Mouse (Mus musculus) liver, embryonic 12.5 days (tissue): ENCODE results near the gene Rapgef4. TPM values are rescaled to one million over a fixed set of nuclear protein-coding genes. Genes with fewer than 3 reads are reported as not detected.

Experiments
- ATAC-seq: fragments of 200-750 bp; cut with Nextera tagmentation; 2 replicates; pipeline ENCODE4 v1.8.0; 2017; ENCODE audit warnings: moderate number of reproducible peaks, mild to moderate bottlenecking, moderate library complexity
- H3K27ac ChIP-seq: fragments of 300-500 bp; sonication (generic); 2 replicates; pipeline ENCODE4 v1.5.1; 2016; ENCODE audit warnings: mild to moderate bottlenecking
- H3K27me3 ChIP-seq: fragments of 300-500 bp; sonication (generic); replicated peaks from 2 replicates; pipeline ENCODE4 v1.6.1; 2016; ENCODE audit warnings: mild to moderate bottlenecking, moderate library complexity
- H3K36me3 ChIP-seq: fragments of 300-500 bp; sonication (generic); 2 replicates; pipeline ENCODE4 v1.6.1; 2016; ENCODE audit warnings: mild to moderate bottlenecking, moderate library complexity
- H3K4me1 ChIP-seq: fragments of 300-500 bp; sonication (generic); 2 replicates; pipeline ENCODE4 v1.6.1; 2016
- H3K4me2 ChIP-seq: fragments of 300-500 bp; sonication (generic); 2 replicates; pipeline ENCODE4 v1.6.1; 2016; ENCODE audit warnings: mild to moderate bottlenecking, moderate library complexity
- H3K4me3 ChIP-seq: fragments of 300-500 bp; sonication (generic); 2 replicates; pipeline ENCODE4 v1.5.1; 2016; ENCODE audit warnings: mild to moderate bottlenecking, moderate library complexity
- H3K9ac ChIP-seq: fragments of 300-500 bp; sonication (generic); 2 replicates; pipeline ENCODE4 v1.6.1; 2016; ENCODE audit warnings: mild to moderate bottlenecking, moderate library complexity
- H3K9me3 ChIP-seq: fragments of 300-500 bp; sonication (generic); replicated peaks from 2 replicates; pipeline ENCODE4 v1.6.1; 2016; ENCODE audit warnings: mild to moderate bottlenecking, moderate library complexity
- WGBS: fragments of 180-500 bp; shearing (Covaris S2); methylation state at CpG from one replicate; pipeline ENCODE4 v1.1.7; 2016; ENCODE audit not compliant: insufficient replicate concordance; 5-methylcytosine and 5-hydroxymethylcytosine counted together
- polyA plus RNA-seq: library from polyadenylated mRNA; unstranded; fragments of >200 nt; fragmentation: Nextera tagmentation; extraction: Ambion mirVana; gene quantifications from 2 replicates; pipeline ENCODE4 v1.2.1, GENCODE M21; 2016

Gene Rapgef4
- polyA plus RNA-seq, 1 experiment from 2014 or later = 3.6 TPM

DNA sequence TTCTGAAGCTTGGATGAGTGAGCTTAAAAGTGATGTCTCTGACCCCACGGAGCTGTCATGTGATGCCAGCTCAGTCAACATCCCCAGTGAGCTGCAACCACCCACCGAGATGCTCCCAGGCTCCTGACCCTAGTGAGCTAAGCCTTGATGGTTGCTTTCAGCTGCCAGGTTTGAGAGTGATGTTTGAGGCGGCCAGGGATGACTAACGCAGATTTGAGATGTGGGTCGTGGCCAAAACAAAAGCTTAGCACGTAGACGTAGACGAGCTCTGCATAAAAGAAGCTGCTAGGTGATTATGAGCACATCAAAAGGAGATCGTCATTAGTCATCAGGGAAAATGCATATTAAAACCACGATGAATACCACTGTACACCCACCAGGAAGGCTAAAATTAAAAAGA, 16.8 kb upstream of the Rapgef4 start:
- H3K4me2 ChIP-seq = no peak overlapping the region
- H3K27me3 ChIP-seq = no peaks in the 10 kb centered on the region
- no peaks in the 10 kb centered on the region for H3K4me1 ChIP-seq
- 45% methylated on average over 10 of the region's 10 CpGs for WGBS
- H3K36me3 ChIP-seq = no peaks in the 10 kb centered on the region
- no peaks in the 10 kb centered on the region for H3K9me3 ChIP-seq
- H3K9ac ChIP-seq = no peak overlapping the region
- H3K27ac ChIP-seq = no peak overlapping the region
- H3K4me3 ChIP-seq = no peak overlapping the region
- ATAC-seq = no peak

DNA sequence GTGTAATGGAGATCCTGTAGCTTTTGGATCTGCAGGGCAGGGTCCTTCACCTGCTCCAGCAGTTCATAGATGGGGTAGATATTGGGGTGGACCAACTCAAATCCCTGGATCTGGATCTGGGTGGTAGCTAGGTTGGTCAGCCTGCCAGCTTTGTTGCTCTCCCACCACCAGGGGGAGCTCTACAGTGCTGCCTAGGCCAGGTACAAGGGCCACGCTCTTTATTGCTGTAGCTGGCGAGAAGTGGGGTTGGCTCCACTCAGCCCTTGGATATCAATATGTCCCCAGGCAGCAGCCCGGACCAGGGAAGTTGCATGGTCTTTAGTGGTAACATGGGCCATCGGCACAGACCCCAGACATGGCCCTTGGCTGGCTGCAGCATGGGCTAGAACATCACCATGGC, 15.6 kb upstream of the Rapgef4 start:
- 66% methylated on average over 4 of the region's 4 CpGs for WGBS
- no peaks in the 10 kb centered on the region for H3K4me1 ChIP-seq
- no peak overlapping the region for H3K27ac ChIP-seq
- H3K9me3 ChIP-seq = no peaks in the 10 kb centered on the region
- no peak overlapping the region for H3K9ac ChIP-seq
- H3K4me2 ChIP-seq = no peak overlapping the region
- no peak overlapping the region for H3K4me3 ChIP-seq
- no peak for ATAC-seq
- no peaks in the 10 kb centered on the region for H3K36me3 ChIP-seq
- no peaks in the 10 kb centered on the region for H3K27me3 ChIP-seq

DNA sequence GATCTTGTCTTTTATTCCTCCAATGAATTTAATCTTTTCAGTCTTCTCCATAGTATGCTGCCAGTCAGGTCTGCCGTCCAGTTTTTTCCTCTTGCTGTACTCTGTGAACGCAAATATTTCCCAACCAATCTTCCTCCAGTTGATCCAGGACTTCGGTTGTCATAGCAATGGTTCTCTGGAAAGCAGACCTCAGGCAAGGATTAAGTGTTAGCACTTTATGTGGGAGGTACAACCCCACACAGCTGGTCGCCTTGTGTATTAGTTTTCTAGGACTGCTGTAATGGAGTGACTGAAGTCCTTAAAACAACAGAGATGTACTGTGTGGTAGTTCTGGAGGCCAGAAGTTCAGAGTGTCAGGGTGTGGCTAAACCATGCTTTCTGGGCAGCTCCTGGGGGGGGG, 14.3 kb upstream of the Rapgef4 start:
- Histone ChIP-seq H3K9me3 (no peaks in the 10 kb centered on the region), H3K9ac (no peak overlapping the region), H3K4me1 (no peaks in the 10 kb centered on the region), H3K4me2 (no peak overlapping the region), H3K36me3 (no peaks in the 10 kb centered on the region), H3K27ac (no peak overlapping the region), H3K4me3 (no peak overlapping the region), H3K27me3 (no peaks in the 10 kb centered on the region; the same call in 1 of the 2 replicates)
- WGBS = 59% methylated on average over 4 of the region's 4 CpGs
- ATAC-seq = no peak

DNA sequence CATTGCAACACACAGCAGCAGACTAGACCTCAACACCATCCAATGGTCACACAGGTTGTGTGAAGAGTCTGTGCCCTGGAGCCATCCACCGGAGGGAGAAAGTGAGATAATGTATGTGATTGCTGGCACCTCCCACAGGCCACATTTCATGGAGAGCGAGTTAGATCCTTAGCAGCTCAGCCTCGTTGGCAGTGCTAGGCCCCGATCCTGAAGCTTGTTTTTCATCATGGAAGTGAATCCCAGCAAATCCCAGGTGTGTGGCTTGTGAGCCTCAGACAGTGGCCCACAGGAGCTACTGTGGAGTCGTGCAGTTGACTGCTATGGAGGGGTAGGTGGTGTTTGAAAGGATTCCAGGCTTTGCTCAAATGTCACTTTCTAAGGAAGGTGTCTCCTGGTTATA, 13.2 kb upstream of the Rapgef4 start:
- Histone ChIP-seq H3K27me3 (peaks cover 6% of the 10 kb centered on the region; the same call in 1 of the 2 replicates), H3K4me3 (no peak overlapping the region), H3K36me3 (no peaks in the 10 kb centered on the region), H3K4me2 (no peak overlapping the region), H3K27ac (no peak overlapping the region), H3K4me1 (no peaks in the 10 kb centered on the region), H3K9ac (no peak overlapping the region), H3K9me3 (no peaks in the 10 kb centered on the region)
- ATAC-seq = no peak
- WGBS = 52% methylated on average over 5 of the region's 5 CpGs

DNA sequence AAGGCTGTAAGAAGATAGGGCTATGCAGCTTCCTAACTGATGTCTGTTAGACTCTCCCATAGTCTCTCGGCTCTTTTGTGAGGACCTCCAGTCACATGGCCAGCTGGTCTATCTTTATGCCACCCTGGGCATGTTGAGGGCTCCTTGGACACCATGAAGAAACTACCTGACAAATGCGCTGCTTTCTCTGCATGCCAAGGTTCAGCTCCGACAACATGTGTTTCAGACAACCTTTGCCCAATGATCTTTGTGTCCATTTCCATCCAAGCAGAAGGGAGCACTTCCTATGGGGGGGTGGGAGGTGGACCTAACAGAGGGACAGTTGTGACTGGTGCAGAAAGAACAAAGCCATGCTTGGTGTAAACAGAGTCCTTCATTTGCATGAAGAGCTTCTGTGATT, 7.4 kb upstream of the Rapgef4 start:
- no peak for ATAC-seq
- WGBS = 66% methylated on average over 3 of the region's 3 CpGs
- no peak overlapping the region for H3K4me2 ChIP-seq
- peaks cover 14% of the 10 kb centered on the region; the same call in 1 of the 2 replicates for H3K27me3 ChIP-seq
- H3K36me3 ChIP-seq = no peaks in the 10 kb centered on the region
- H3K9me3 ChIP-seq = no peaks in the 10 kb centered on the region
- H3K4me1 ChIP-seq = no peaks in the 10 kb centered on the region
- no peak overlapping the region for H3K9ac ChIP-seq
- no peak overlapping the region for H3K4me3 ChIP-seq
- no peak overlapping the region for H3K27ac ChIP-seq

DNA sequence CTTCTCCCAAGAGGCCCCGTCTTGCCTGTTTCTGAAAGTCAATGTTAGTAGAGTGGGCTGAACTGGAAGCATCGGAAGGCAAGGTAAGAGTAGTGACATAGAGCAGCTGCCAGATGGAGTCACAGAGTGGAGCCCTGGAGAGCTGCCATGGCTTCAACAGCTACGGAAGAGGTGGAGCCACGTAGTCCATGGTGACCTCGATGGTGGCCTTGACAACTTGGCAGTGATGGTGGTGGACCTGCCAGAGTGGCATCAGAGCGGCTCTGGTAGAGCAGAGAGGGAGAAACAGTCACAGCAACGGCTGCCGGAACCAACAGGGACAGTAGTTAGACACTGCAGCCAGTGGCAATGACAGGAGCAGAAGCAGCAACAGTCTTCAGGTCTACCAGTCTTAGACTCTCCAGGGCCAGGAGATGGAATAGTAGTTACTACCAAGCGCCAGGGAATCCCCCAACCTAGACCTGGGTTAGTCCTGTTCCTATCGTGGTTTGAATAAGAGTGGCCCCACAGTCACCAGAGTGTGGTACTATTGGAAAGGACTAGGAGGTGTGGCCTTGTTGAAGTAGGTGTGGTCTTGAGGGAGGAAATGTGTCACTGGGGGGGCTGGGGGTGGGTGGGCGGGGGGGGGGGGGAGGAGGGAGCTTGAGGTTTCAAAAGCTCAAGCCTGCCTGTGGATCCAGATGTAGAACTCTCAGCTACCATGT, 6.7 kb upstream of the Rapgef4 start:
- ATAC-seq = no peak
- 72% methylated on average over 10 of the region's 11 CpGs for WGBS

GRCm38 (mm10) chr2:71979981-71980380, 1.1 kb upstream of the Rapgef4 start:
- Histone ChIP-seq H3K4me2 (no peak overlapping the region), H3K36me3 (no peaks in the 10 kb centered on the region), H3K27ac (no peak overlapping the region), H3K9me3 (no peaks in the 10 kb centered on the region), H3K9ac (no peak overlapping the region), H3K27me3 (peaks cover 45% of the 10 kb centered on the region), H3K4me1 (peaks cover 20% of the 10 kb centered on the region; the same call in 1 of the 2 replicates), H3K4me3 (no peak overlapping the region)
- WGBS = 79% methylated on average over 7 of the region's 7 CpGs
- no peak for ATAC-seq

More for the DNA sequence above, 6.7 kb upstream of the Rapgef4 start:
- no peaks in the 10 kb centered on the region for H3K4me1 ChIP-seq
- no peak overlapping the region for H3K4me2 ChIP-seq
- H3K4me3 ChIP-seq = no peak overlapping the region
- peaks cover 18% of the 10 kb centered on the region for H3K27me3 ChIP-seq
- no peaks in the 10 kb centered on the region for H3K36me3 ChIP-seq
- H3K9ac ChIP-seq = no peak overlapping the region
- H3K9me3 ChIP-seq = no peaks in the 10 kb centered on the region
- H3K27ac ChIP-seq = no peak overlapping the region

- 15% methylated on average over 24 of the region's 24 CpGs for WGBS
- H3K27ac ChIP-seq = no peak overlapping the region
- H3K4me1 ChIP-seq = peaks cover 20% of the 10 kb centered on the region; the same call in 1 of the 2 replicates
- H3K27me3 ChIP-seq = peaks cover 45% of the 10 kb centered on the region
- ATAC-seq = no peak
- H3K4me2 ChIP-seq = peak overlapping the region; percentile 74
- H3K4me3 ChIP-seq = peak overlapping the region; percentile 55
- no peaks in the 10 kb centered on the region for H3K36me3 ChIP-seq
- H3K9me3 ChIP-seq = no peaks in the 10 kb centered on the region
- H3K9ac ChIP-seq = peak overlapping the region; percentile 27; the same call in 1 of the 2 replicates
These were observed 357 bp downstream of the Rapgef4 start for GRCm38 (mm10) chr2:71981343-71981851.

DNA sequence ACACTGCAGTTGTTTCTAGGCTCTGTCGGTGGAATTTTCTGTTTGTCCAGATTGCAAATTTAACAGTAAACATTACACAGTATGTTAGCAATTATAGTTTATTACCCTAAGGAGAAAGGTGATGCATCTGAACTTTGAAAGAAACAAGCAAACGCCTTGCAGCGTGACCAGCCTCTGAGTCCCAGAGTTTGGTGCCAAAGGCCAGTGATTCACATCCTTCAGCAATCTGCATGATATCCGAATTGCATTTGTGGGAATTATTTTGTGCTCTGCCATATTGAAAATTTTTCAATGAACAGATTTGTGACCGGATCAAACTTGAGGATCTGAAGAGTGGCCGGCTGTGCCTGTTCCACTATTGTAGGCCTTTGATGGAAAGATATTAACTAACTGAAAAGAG, 856 bp downstream of the Rapgef4 start:
- H3K4me3 ChIP-seq = peak overlapping the region; percentile 55

DNA sequence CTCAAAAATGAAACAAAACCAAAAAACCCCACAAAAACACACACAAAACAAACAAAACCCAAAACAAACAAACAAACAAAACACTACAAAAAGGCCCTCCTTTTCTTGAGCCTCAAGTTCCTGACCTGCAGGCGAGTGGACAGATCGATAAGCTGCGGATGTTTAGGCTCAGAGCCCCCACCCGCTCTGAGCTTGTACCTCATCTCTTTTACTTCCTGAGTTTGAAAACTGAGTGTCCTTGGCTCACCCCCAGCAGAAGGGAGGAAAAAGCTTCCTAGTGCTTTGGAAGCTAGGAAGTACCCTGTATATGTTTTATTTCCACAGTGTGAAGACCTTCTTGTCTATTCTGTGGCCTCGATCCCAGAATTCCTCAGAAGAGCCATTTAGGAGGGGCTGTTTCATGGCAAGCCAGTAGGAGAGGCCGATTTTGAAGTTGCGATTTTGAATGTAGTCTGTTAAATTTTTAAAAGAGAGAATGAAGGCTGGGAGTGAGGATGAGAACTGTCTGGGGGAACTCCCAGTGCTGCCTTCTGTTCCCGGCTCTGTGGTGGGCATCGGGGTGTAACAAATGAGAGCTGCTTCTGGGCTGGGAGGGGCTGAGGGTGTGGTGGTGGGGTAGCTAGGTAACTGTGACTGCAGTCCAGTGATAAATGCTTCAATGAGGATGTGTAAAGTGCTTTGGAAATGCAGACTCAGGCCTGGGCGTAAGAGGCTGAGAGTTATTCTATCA, 2.0 kb downstream of the Rapgef4 start:
- WGBS = 54% methylated on average over 10 of the region's 10 CpGs
- Histone ChIP-seq H3K4me1 (peaks cover 20% of the 10 kb centered on the region; the same call in 1 of the 2 replicates), H3K9ac (no peak overlapping the region), H3K4me3 (no peak overlapping the region), H3K9me3 (no peaks in the 10 kb centered on the region), H3K36me3 (no peaks in the 10 kb centered on the region), H3K27me3 (peaks cover 42% of the 10 kb centered on the region), H3K4me2 (peak overlapping the region; percentile 32), H3K27ac (peak overlapping the region; percentile 61; the same call in 1 of the 2 replicates)
- ATAC-seq = peak; percentile 83

More for the DNA sequence above, 856 bp downstream of the Rapgef4 start:
- H3K9me3 ChIP-seq = no peaks in the 10 kb centered on the region
- H3K4me2 ChIP-seq = peak overlapping the region; percentile 74; the same call in 1 of the 2 replicates
- H3K9ac ChIP-seq = no peak overlapping the region
- peaks cover 20% of the 10 kb centered on the region; the same call in 1 of the 2 replicates for H3K4me1 ChIP-seq
- no peaks in the 10 kb centered on the region for H3K36me3 ChIP-seq
- no peak for ATAC-seq
- H3K27me3 ChIP-seq = peaks cover 42% of the 10 kb centered on the region
- no peak overlapping the region for H3K27ac ChIP-seq
- 72% methylated on average over 6 of the region's 6 CpGs for WGBS

- H3K9me3 ChIP-seq = no peaks in the 10 kb centered on the region
- peaks cover 25% of the 10 kb centered on the region for H3K27me3 ChIP-seq
- no peak overlapping the region for H3K4me3 ChIP-seq
- WGBS = 47% methylated on average over 2 of the region's 2 CpGs
- no peak overlapping the region for H3K9ac ChIP-seq
- H3K4me1 ChIP-seq = peaks cover 16% of the 10 kb centered on the region; the same call in 1 of the 2 replicates
- H3K4me2 ChIP-seq = no peak overlapping the region
- no peak overlapping the region for H3K27ac ChIP-seq
- H3K36me3 ChIP-seq = no peaks in the 10 kb centered on the region
- no peak for ATAC-seq
These were observed 4.7 kb downstream of the Rapgef4 start for GRCm38 (mm10) chr2:71985730-71986129.

DNA sequence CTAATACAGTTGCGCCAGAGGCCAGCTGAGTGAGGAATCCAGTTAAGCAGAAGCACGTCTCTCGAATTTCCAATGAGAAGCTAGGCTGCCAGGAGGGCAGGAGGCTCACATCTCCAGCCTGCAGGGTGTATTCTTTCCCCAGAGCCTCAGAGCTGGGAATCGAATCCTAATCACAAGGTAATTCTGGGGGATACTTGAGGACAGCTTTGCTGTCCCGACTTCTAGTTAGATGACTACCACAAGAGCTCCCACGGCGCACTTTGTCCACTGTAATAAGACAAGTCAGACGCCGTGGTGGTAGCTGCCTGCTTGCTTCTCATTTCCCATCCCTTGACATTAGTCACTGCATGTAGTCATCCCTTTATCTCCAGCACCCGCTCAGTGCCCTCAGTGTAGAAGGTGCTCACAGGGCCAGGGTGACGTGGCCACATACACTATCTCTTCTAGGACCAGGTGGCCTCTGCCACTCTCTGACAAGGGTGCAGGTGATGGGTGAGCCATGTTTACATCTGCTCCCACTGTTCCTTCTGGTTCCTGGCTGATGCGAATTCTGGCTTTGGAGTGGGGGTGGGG, 5.3 kb downstream of the Rapgef4 start:
- H3K27me3 ChIP-seq = peaks cover 19% of the 10 kb centered on the region
- no peaks in the 10 kb centered on the region for H3K9me3 ChIP-seq
- H3K27ac ChIP-seq = no peak overlapping the region
- 64% methylated on average over 12 of the region's 12 CpGs for WGBS
- no peaks in the 10 kb centered on the region for H3K36me3 ChIP-seq
- H3K9ac ChIP-seq = no peak overlapping the region
- no peak overlapping the region for H3K4me2 ChIP-seq
- H3K4me1 ChIP-seq = 0 out of 2 replicates have a peak, but pooled peaks cover 11% of the 10 kb centered on the region
- H3K4me3 ChIP-seq = no peak overlapping the region
- ATAC-seq = peak; percentile 79
